Mouse (Mus musculus) left cerebral cortex, adult 18-20 months (tissue): ENCODE results near the gene Zfand5. TPM values are rescaled to one million over a fixed set of nuclear protein-coding genes. Genes with fewer than 3 reads are reported as not detected.
A peak's percentile ranks its signal among the peaks of the same experiment; 100 is the strongest.
"Not testable (repeated sequence)": the region's sequence is repeated elsewhere in the genome, so short reads cannot be mapped to it uniquely, and the experiment has no call there.

Source experiments
- DNase-seq, 2 experiments: peaks; one replicate each; pipeline ENCODE4 v3.0.0; 2021 to 2022; ENCODE audit warnings: low spot score in 2 of 2, mixed read lengths in 1 of 2
- long read RNA-seq, 2 experiments: library from polyadenylated mRNA; stranded (forward); transcript quantifications; one replicate each; pipeline ENCODE4 v2.0.0; 2021
- total RNA-seq, 2 experiments: library from RNA; stranded (reverse); gene quantifications; 2 replicates each; pipeline ENCODE4 v1.2.3; 2021

The Zfand5 gene
- total RNA-seq, result 100 to 1,000 TPM; 169 to 175 TPM
- long read RNA-seq, experiment 1, full-length matches to known transcripts, result 179 of 194 reads
- long read RNA-seq, experiment 1, partial matches to known transcripts, result 3 of 194 reads
- long read RNA-seq, experiment 1, other reads (novel, unspliced or antisense), result 12 of 194 reads
- long read RNA-seq, experiment 2, full-length matches to known transcripts, result 182 of 190 reads
- long read RNA-seq, experiment 2, partial matches to known transcripts, result 3 of 190 reads
- long read RNA-seq, experiment 2, other reads (novel, unspliced or antisense), result 5 of 190 reads

- peak; percentile 98 to 99 for DNase-seq
These were observed at the start of gene Zfand5 for GRCm38 (mm10) chr19:21271741-21272654. Gene Zfand5, plus strand, starts transcription at chr19:21272278.

- DNase-seq, result peak; percentile 62 to 71
These were observed 44.9 kb upstream of the Zfand5 start for GRCm38 (mm10) chr19:21227131-21227530.

GRCm38 (mm10) chr19:21227754-21228153 is 44.3 kb upstream of the Zfand5 start:
- DNase-seq, result no peak

- DNase-seq, result not testable (repeated sequence)
These were observed 23.3 kb upstream of the Zfand5 start for GRCm38 (mm10) chr19:21248730-21249129.

GRCm38 (mm10) chr19:21253846-21254245 is 18.2 kb upstream of the Zfand5 start:
- no peak for DNase-seq

GRCm38 (mm10) chr19:21255920-21256319 is 16.2 kb upstream of the Zfand5 start:
- DNase-seq, result no peak

- no peak for DNase-seq
These were observed 12.6 kb upstream of the Zfand5 start for GRCm38 (mm10) chr19:21259453-21259852.

GRCm38 (mm10) chr19:21260280-21260679 is 11.8 kb upstream of the Zfand5 start:
- no peak for DNase-seq

GRCm38 (mm10) chr19:21271186-21271585 is 892 bp upstream of the Zfand5 start:
- DNase-seq, result peak in 1 of 2 experiments; percentile 8

- DNase-seq, result peak; percentile 67 to 76
These were observed 692 bp downstream of the Zfand5 start for GRCm38 (mm10) chr19:21272655-21273284.

GRCm38 (mm10) chr19:21273440-21273839 is 1.4 kb downstream of the Zfand5 start:
- DNase-seq, result no peak

GRCm38 (mm10) chr19:21274181-21274591 is 2.1 kb downstream of the Zfand5 start:
- DNase-seq, result peak; percentile 32 to 50

- no peak for DNase-seq
These were observed 2.6 kb downstream of the Zfand5 start for GRCm38 (mm10) chr19:21274714-21275113.

GRCm38 (mm10) chr19:21276317-21276716 is 4.2 kb downstream of the Zfand5 start:
- DNase-seq, result no peak

- no peak for DNase-seq
These were observed 14.5 kb downstream of the Zfand5 start for GRCm38 (mm10) chr19:21286421-21287097.

- DNase-seq, result no peak
These were observed 25.3 kb downstream of the Zfand5 start for GRCm38 (mm10) chr19:21297411-21297810.

- no peak for DNase-seq
These were observed 29.7 kb downstream of the Zfand5 start for GRCm38 (mm10) chr19:21301787-21302186.

- no peak for DNase-seq
These were observed 35.7 kb downstream of the Zfand5 start for GRCm38 (mm10) chr19:21307755-21308154.

GRCm38 (mm10) chr19:21310364-21310763 is 38.3 kb downstream of the Zfand5 start:
- not testable (repeated sequence) for DNase-seq

- no peak for DNase-seq
These were observed 43.6 kb downstream of the Zfand5 start for GRCm38 (mm10) chr19:21315701-21316100.

GRCm38 (mm10) chr19:21319618-21320017 is 47.5 kb downstream of the Zfand5 start:
- no peak for DNase-seq
